In genomic region chr16:18214858-18215257, GRCm38 (mm10) we compare ENCODE assay signal across 18 mouse cellular contexts. TPM values are rescaled to one million over a fixed set of nuclear protein-coding genes. Genes with fewer than 3 reads are reported as not detected.
DNase-seq lines count a peak whose midpoint lies in the region; ATAC-seq and TF ChIP-seq lines count a peak whose summit lies in the region.
"Had no signal": no experiment of that assay in that cellular context is flagged by ENCODE, and none has a peak within 500 bp of the region (broad histone marks: within the 10 kb centered on the region; RNA-seq: fewer than 3 reads in every experiment).

No protein-coding gene starts in this region.

- no peaks in the 10 kb centered on the region for H3K9me3 ChIP-seq in stomach, embryonic 16.5 days (replicated peaks; ENCODE audit: control insufficient read depth, low read length)
- no peaks in the 10 kb centered on the region for H3K9me3 ChIP-seq in stomach, postnatal 0 days (ENCODE audit: control insufficient read depth, low read length)
- no peaks in the 10 kb centered on the region for H3K9me3 ChIP-seq in limb, embryonic 10.5 days (replicated peaks)
- H3K9me3 ChIP-seq: embryonic facial prominence, embryonic 12.5 days; limb, embryonic 15.5 days had no signal

- H3K27me3 ChIP-seq in heart, adult 2 months (ENCODE audit: control insufficient read depth, insufficient read depth, low read length), result no peaks in the 10 kb centered on the region
- no peaks in the 10 kb centered on the region for H3K27me3 ChIP-seq in stomach, embryonic 16.5 days (ENCODE audit: control insufficient read depth, insufficient read depth, low read length)
- H3K27me3 ChIP-seq in stomach, postnatal 0 days (ENCODE audit: control insufficient read depth, insufficient read depth, low read length), result no peaks in the 10 kb centered on the region
- H3K27me3 ChIP-seq in limb, embryonic 10.5 days (ENCODE audit: low read depth, poor library complexity, severe bottlenecking), result peaks cover 14% of the 10 kb centered on the region
- H3K27me3 ChIP-seq: embryonic facial prominence, embryonic 12.5 days had no signal

- 0 out of 2 replicates have a peak overlapping the region, but pooled peaks have one; percentile 8 for H3K9ac ChIP-seq in heart, adult 2 months (ENCODE audit: low read depth, low read length)
- 0 out of 2 replicates have a peak overlapping the region, but pooled peaks have one; percentile 2 for H3K9ac ChIP-seq in stomach, embryonic 16.5 days (ENCODE audit: low read length)
- H3K9ac ChIP-seq in stomach, postnatal 0 days (ENCODE audit: low read length), result no peak overlapping the region
- H3K9ac ChIP-seq: embryonic facial prominence, embryonic 12.5 days; limb, embryonic 15.5 days had no signal

- H3K27ac ChIP-seq in heart, adult 2 months, result no peak overlapping the region
- no peak overlapping the region for H3K27ac ChIP-seq in stomach, embryonic 16.5 days (ENCODE audit: low read length)
- H3K27ac ChIP-seq in stomach, postnatal 0 days (replicated peaks), result no peak overlapping the region
- peak overlapping the region; percentile 56; the same call in 1 of the 2 replicates for H3K27ac ChIP-seq in limb, embryonic 10.5 days
- H3K27ac ChIP-seq: embryonic facial prominence, embryonic 12.5 days; limb, embryonic 15.5 days; macrophage had no signal

- ATAC-seq in stomach, embryonic 16.5 days (ENCODE audit: insufficient read depth, low FRiP score), result no peak
- no peak for ATAC-seq in stomach, postnatal 0 days (ENCODE audit: low FRiP score, low TSS enrichment)
- ATAC-seq: intestine, postnatal 0 days had no signal

- no peak for TF ChIP-seq CTCF in heart, adult 2 months (IDR thresholded peaks at IDR 0.05)
- TF ChIP-seq CTCF in stomach, postnatal 0 days (IDR thresholded peaks at IDR 0.05; ENCODE audit: low read depth), result no peak

- no peaks in the 10 kb centered on the region for H3K79me2 ChIP-seq in heart, adult 2 months (replicated peaks; ENCODE audit: control insufficient read depth, insufficient read depth, low read length)

- H3K4me1 ChIP-seq in heart, adult 2 months (ENCODE audit: control insufficient read depth, insufficient read depth, low read length), result no peaks in the 10 kb centered on the region
- H3K4me1 ChIP-seq in stomach, embryonic 16.5 days (ENCODE audit: control insufficient read depth, insufficient read depth, low read length), result peaks cover 3% of the 10 kb centered on the region
- H3K4me1 ChIP-seq in stomach, postnatal 0 days (replicated peaks; ENCODE audit: control insufficient read depth, insufficient read depth), result 0 out of 2 replicates have a peak, but pooled peaks cover 2% of the 10 kb centered on the region
- H3K4me1 ChIP-seq in limb, embryonic 10.5 days, result peaks cover 49% of the 10 kb centered on the region

- no peak overlapping the region for H3K4me2 ChIP-seq in stomach, embryonic 16.5 days (ENCODE audit: low read depth, low read length)
- H3K4me2 ChIP-seq in stomach, postnatal 0 days (replicated peaks; ENCODE audit: low read depth), result no peak overlapping the region
- H3K4me2 ChIP-seq: limb, embryonic 15.5 days had no signal

- H3K36me3 ChIP-seq in heart, adult 2 months (ENCODE audit: control insufficient read depth, insufficient read depth, low read length), result no peaks in the 10 kb centered on the region
- H3K36me3 ChIP-seq in stomach, embryonic 16.5 days (ENCODE audit: control insufficient read depth, insufficient read depth, low read length), result no peaks in the 10 kb centered on the region
- H3K36me3 ChIP-seq in stomach, postnatal 0 days (ENCODE audit: control insufficient read depth, insufficient read depth, low read length), result no peaks in the 10 kb centered on the region
- no peaks in the 10 kb centered on the region for H3K36me3 ChIP-seq in limb, embryonic 10.5 days
- H3K36me3 ChIP-seq: embryonic facial prominence, embryonic 12.5 days; limb, embryonic 15.5 days had no signal

- DNase-seq in heart, adult 2 months, result no peak
- no peak for DNase-seq in heart, adult 11 months
- DNase-seq in stomach, postnatal 0 days (ENCODE audit: low spot score), result no peak
- DNase-seq in limb, embryonic 10.5 days (ENCODE audit: low spot score), result no peak
- DNase-seq in liver, result no peak
- DNase-seq in retina, postnatal 1 day, result no peak
- no peak for DNase-seq in adipocyte (ENCODE audit: low spot score)
- DNase-seq: adrenal gland, adult 2 months; cerebellum, adult 11-12 months had no signal

- intact Hi-C loops in heart, adult 2 months (cut with DNase I), result loop anchor here (5.0 kb wide), 1 partner anchor 88 kb away; the partner anchor contains the start of gene Rtn4r

- WGBS in heart, adult 2 months, result 33% methylated on average over 7 of the region's 7 CpGs
- 75% methylated on average over 7 of the region's 7 CpGs for WGBS in stomach, embryonic 16.5 days
- WGBS in stomach, postnatal 0 days, result 67% methylated on average over 7 of the region's 7 CpGs
- 86% methylated on average over 7 of the region's 7 CpGs for WGBS in limb, embryonic 10.5 days

- no peak for TF ChIP-seq POLR2A in heart, adult 2 months (IDR thresholded peaks at IDR 0.05; ENCODE audit: insufficient read depth, low read depth, low read length)

- TF ChIP-seq EP300 in heart, adult 2 months (IDR thresholded peaks at IDR 0.05; ENCODE audit: insufficient read depth, low read depth, low read length), result no peak
- TF ChIP-seq EP300 in stomach, postnatal 0 days (optimal IDR thresholded peaks at IDR 0.05), result no peak

- H3K4me3 ChIP-seq in heart, adult 2 months, result no peak overlapping the region
- no peak overlapping the region for H3K4me3 ChIP-seq in stomach, embryonic 16.5 days (replicated peaks; ENCODE audit: low read length)
- H3K4me3 ChIP-seq in stomach, postnatal 0 days (ENCODE audit: low read depth, low read length), result no peak overlapping the region
- no peak overlapping the region for H3K4me3 ChIP-seq in limb, embryonic 10.5 days
- H3K4me3 ChIP-seq: embryonic facial prominence, embryonic 12.5 days; limb, embryonic 15.5 days had no signal

RNA-seq across cellular contexts. Expression of gene Ccdc188, which starts 2.8 kb away (rescaled TPM):
- total RNA-seq in heart, adult 2 months (2021), result not detected
- not detected in 2 replicates for polyA plus RNA-seq in heart, adult 2 months (2012; rRNA removed)
- polyA plus RNA-seq in stomach, embryonic 16.5 days (2015; fragmentation: Nextera tagmentation; extraction: Ambion mirVana), result not detected in 2 replicates
- polyA plus RNA-seq in stomach, postnatal 0 days (2015; fragmentation: Nextera tagmentation; extraction: Ambion mirVana), result not detected in 2 replicates
- not detected in 2 replicates for polyA plus RNA-seq in limb, embryonic 10.5 days (2016; fragmentation: Nextera tagmentation; extraction: Ambion mirVana)
- total RNA-seq: adrenal gland, adult 2 months; gastrocnemius, adult 18-20 months; layer of hippocampus, adult 8-10 months; MEL; neutrophil, adult 5-6 weeks had no signal
- polyA plus RNA-seq: adrenal gland, adult 2 months; embryonic facial prominence, embryonic 12.5 days; intestine, postnatal 0 days; limb, embryonic 15.5 days; macrophage had no signal

RNA-seq across cellular contexts. Expression of gene Zdhhc8, which starts 20.1 kb away (rescaled TPM):
- 10 to 100 TPM; 19.6 to 22.7 TPM for total RNA-seq in heart, adult 2 months (2021)
- 36.0 and 51.5 TPM in 2 replicates for polyA plus RNA-seq in heart, adult 2 months (2012; rRNA removed)
- polyA plus RNA-seq in stomach, embryonic 16.5 days (2015; fragmentation: Nextera tagmentation; extraction: Ambion mirVana), result 5.0 and 6.9 TPM in 2 replicates
- 6.8 and 7.8 TPM in 2 replicates for polyA plus RNA-seq in stomach, postnatal 0 days (2015; fragmentation: Nextera tagmentation; extraction: Ambion mirVana)
- 14.1 and 16.7 TPM in 2 replicates for polyA plus RNA-seq in limb, embryonic 10.5 days (2016; fragmentation: Nextera tagmentation; extraction: Ambion mirVana)

RNA-seq across cellular contexts. Expression of gene Trmt2a, which starts 33.6 kb away (rescaled TPM):
- total RNA-seq in heart, adult 2 months (2021), result 10 to 100 TPM; 19.6 to 19.8 TPM
- 26.8 and 32.4 TPM in 2 replicates for polyA plus RNA-seq in heart, adult 2 months (2012; rRNA removed)
- polyA plus RNA-seq in stomach, embryonic 16.5 days (2015; fragmentation: Nextera tagmentation; extraction: Ambion mirVana), result 98.8 and 99.1 TPM in 2 replicates
- polyA plus RNA-seq in stomach, postnatal 0 days (2015; fragmentation: Nextera tagmentation; extraction: Ambion mirVana), result 35.4 and 39.8 TPM in 2 replicates
- 118 and 122 TPM in 2 replicates for polyA plus RNA-seq in limb, embryonic 10.5 days (2016; fragmentation: Nextera tagmentation; extraction: Ambion mirVana)

RNA-seq across cellular contexts. Expression of gene Ranbp1, which starts 33.7 kb away (rescaled TPM):
- 10 to 100 TPM; 40.1 to 41.2 TPM for total RNA-seq in heart, adult 2 months (2021)
- polyA plus RNA-seq in heart, adult 2 months (2012; rRNA removed), result 20.9 and 25.1 TPM in 2 replicates
- 370 and 425 TPM in 2 replicates for polyA plus RNA-seq in stomach, embryonic 16.5 days (2015; fragmentation: Nextera tagmentation; extraction: Ambion mirVana)
- 236 and 273 TPM in 2 replicates for polyA plus RNA-seq in stomach, postnatal 0 days (2015; fragmentation: Nextera tagmentation; extraction: Ambion mirVana)
- 1,185 and 1,368 TPM in 2 replicates for polyA plus RNA-seq in limb, embryonic 10.5 days (2016; fragmentation: Nextera tagmentation; extraction: Ambion mirVana)

RNA-seq across cellular contexts. Expression of gene Gm49776, which starts 43.3 kb away (rescaled TPM):
- not detected for total RNA-seq in heart, adult 2 months (2021)
- not detected in 2 replicates for polyA plus RNA-seq in heart, adult 2 months (2012; rRNA removed)
- not detected in 2 replicates for polyA plus RNA-seq in stomach, embryonic 16.5 days (2015; fragmentation: Nextera tagmentation; extraction: Ambion mirVana)
- polyA plus RNA-seq in stomach, postnatal 0 days (2015; fragmentation: Nextera tagmentation; extraction: Ambion mirVana), result 0.67 and 1.8 TPM in 2 replicates
- 2.5 TPM in 1 of 2 replicates, not detected in the other for polyA plus RNA-seq in limb, embryonic 10.5 days (2016; fragmentation: Nextera tagmentation; extraction: Ambion mirVana)
- total RNA-seq: gastrocnemius, adult 18-20 months; layer of hippocampus, adult 8-10 months; neutrophil, adult 5-6 weeks had no signal
- polyA plus RNA-seq: adrenal gland, adult 2 months; limb, embryonic 15.5 days; macrophage had no signal
